ENCODE assay signal across 29 mouse cellular contexts in genomic region chr5:50015987-50016587, GRCm38 (mm10). TPM values are rescaled to one million over a fixed set of nuclear protein-coding genes. Genes with fewer than 3 reads are reported as not detected.
DNase-seq lines count a peak whose midpoint lies in the region; ATAC-seq and TF ChIP-seq lines count a peak whose summit lies in the region.
"Had no signal": no experiment of that assay in that cellular context is flagged by ENCODE, and none has a peak within 500 bp of the region (broad histone marks: within the 10 kb centered on the region; RNA-seq: fewer than 3 reads in every experiment).

No protein-coding gene starts in this region.

- 0 out of 2 replicates have a peak overlapping the region, but pooled peaks have one; percentile 12 for H3K27ac ChIP-seq in embryonic facial prominence, embryonic 12.5 days
- no peak overlapping the region for H3K27ac ChIP-seq in embryonic facial prominence, embryonic 10.5 days (replicated peaks)
- H3K27ac ChIP-seq in liver, embryonic 11.5 days (ENCODE audit: low read depth, low read length): no peak overlapping the region
- no peak overlapping the region for H3K27ac ChIP-seq in stomach, embryonic 14.5 days (ENCODE audit: low read length)
- no peak overlapping the region for H3K27ac ChIP-seq in stomach, postnatal 0 days (replicated peaks)
- H3K27ac ChIP-seq: heart, adult 2 months; heart, embryonic 13.5 days; hindbrain, postnatal 0 days; liver, embryonic 15.5 days; neural tube, embryonic 12.5 days; stomach, embryonic 15.5 days had no signal

- TF ChIP-seq EP300 in stomach, postnatal 0 days (optimal IDR thresholded peaks at IDR 0.05): no peak

- no peaks in the 10 kb centered on the region for H3K27me3 ChIP-seq in embryonic facial prominence, embryonic 12.5 days
- H3K27me3 ChIP-seq in embryonic facial prominence, embryonic 10.5 days (replicated peaks; ENCODE audit: low read depth, poor library complexity, severe bottlenecking): no peaks in the 10 kb centered on the region
- no peaks in the 10 kb centered on the region for H3K27me3 ChIP-seq in liver, embryonic 11.5 days (replicated peaks; ENCODE audit: control insufficient read depth, insufficient read depth, low read length)
- no peaks in the 10 kb centered on the region for H3K27me3 ChIP-seq in stomach, embryonic 14.5 days (ENCODE audit: control insufficient read depth, insufficient read depth, low read length)
- H3K27me3 ChIP-seq in stomach, postnatal 0 days (ENCODE audit: control insufficient read depth, insufficient read depth, low read length): no peaks in the 10 kb centered on the region
- H3K27me3 ChIP-seq: heart, embryonic 13.5 days; liver, embryonic 15.5 days; neural tube, embryonic 12.5 days; stomach, embryonic 15.5 days had no signal

- H3K36me3 ChIP-seq in embryonic facial prominence, embryonic 12.5 days: peaks cover 19% of the 10 kb centered on the region
- peaks cover 68% of the 10 kb centered on the region for H3K36me3 ChIP-seq in embryonic facial prominence, embryonic 10.5 days (replicated peaks)
- H3K36me3 ChIP-seq in liver, embryonic 11.5 days (ENCODE audit: control insufficient read depth, insufficient read depth, low read length): no peaks in the 10 kb centered on the region
- no peaks in the 10 kb centered on the region; the same call in none of the 2 replicates for H3K36me3 ChIP-seq in stomach, embryonic 14.5 days (ENCODE audit: control insufficient read depth, insufficient read depth, low read length)
- no peaks in the 10 kb centered on the region for H3K36me3 ChIP-seq in stomach, postnatal 0 days (ENCODE audit: control insufficient read depth, insufficient read depth, low read length)
- H3K36me3 ChIP-seq: liver, embryonic 15.5 days; neural tube, embryonic 12.5 days had no signal

- no peak overlapping the region for H3K9ac ChIP-seq in embryonic facial prominence, embryonic 12.5 days
- no peak overlapping the region for H3K9ac ChIP-seq in liver, embryonic 11.5 days (ENCODE audit: low read depth, low read length)
- no peak overlapping the region for H3K9ac ChIP-seq in stomach, embryonic 14.5 days (replicated peaks; ENCODE audit: low read depth, low read length)
- H3K9ac ChIP-seq in stomach, postnatal 0 days (ENCODE audit: low read length): no peak overlapping the region
- H3K9ac ChIP-seq: forebrain, postnatal 0 days; heart, embryonic 13.5 days; liver, embryonic 15.5 days; neural tube, embryonic 12.5 days; stomach, embryonic 15.5 days had no signal

- no peaks in the 10 kb centered on the region for H3K9me3 ChIP-seq in embryonic facial prominence, embryonic 12.5 days
- H3K9me3 ChIP-seq in embryonic facial prominence, embryonic 10.5 days: no peaks in the 10 kb centered on the region
- no peaks in the 10 kb centered on the region for H3K9me3 ChIP-seq in liver, embryonic 11.5 days (ENCODE audit: control insufficient read depth, low read length)
- no peaks in the 10 kb centered on the region for H3K9me3 ChIP-seq in stomach, embryonic 14.5 days (ENCODE audit: control insufficient read depth, low read depth, low read length)
- no peaks in the 10 kb centered on the region for H3K9me3 ChIP-seq in stomach, postnatal 0 days (ENCODE audit: control insufficient read depth, low read length)
- H3K9me3 ChIP-seq: heart, embryonic 13.5 days; liver, embryonic 15.5 days; neural tube, embryonic 12.5 days; stomach, embryonic 15.5 days had no signal

- no peak overlapping the region for H3K4me3 ChIP-seq in embryonic facial prominence, embryonic 12.5 days
- H3K4me3 ChIP-seq in embryonic facial prominence, embryonic 10.5 days: no peak overlapping the region
- H3K4me3 ChIP-seq in liver, embryonic 11.5 days (ENCODE audit: low read depth, low read length): no peak overlapping the region
- H3K4me3 ChIP-seq in stomach, embryonic 14.5 days (ENCODE audit: low read depth, low read length): no peak overlapping the region
- no peak overlapping the region for H3K4me3 ChIP-seq in stomach, postnatal 0 days (ENCODE audit: low read depth, low read length)
- H3K4me3 ChIP-seq: heart, adult 2 months; heart, embryonic 13.5 days; liver, embryonic 15.5 days; neural tube, embryonic 12.5 days; stomach, embryonic 15.5 days had no signal

- WGBS in embryonic facial prominence, embryonic 12.5 days: 78% methylated on average over 5 of the region's 5 CpGs
- 82% methylated on average over 5 of the region's 5 CpGs for WGBS in embryonic facial prominence, embryonic 10.5 days
- WGBS in liver, embryonic 11.5 days: 80% methylated on average over 5 of the region's 5 CpGs
- 84% methylated on average over 5 of the region's 5 CpGs for WGBS in stomach, embryonic 14.5 days
- 68% methylated on average over 5 of the region's 5 CpGs for WGBS in stomach, postnatal 0 days

- no peak overlapping the region for H3K4me2 ChIP-seq in embryonic facial prominence, embryonic 12.5 days (replicated peaks)
- H3K4me2 ChIP-seq in liver, embryonic 11.5 days: no peak overlapping the region
- H3K4me2 ChIP-seq in stomach, embryonic 14.5 days (replicated peaks; ENCODE audit: low read depth, low read length): no peak overlapping the region
- no peak overlapping the region for H3K4me2 ChIP-seq in stomach, postnatal 0 days (replicated peaks; ENCODE audit: low read depth)
- H3K4me2 ChIP-seq: heart, embryonic 13.5 days; neural tube, embryonic 12.5 days; stomach, embryonic 15.5 days had no signal

- no peak for TF ChIP-seq CTCF in stomach, postnatal 0 days (IDR thresholded peaks at IDR 0.05; ENCODE audit: low read depth)

- no peak for ATAC-seq in embryonic facial prominence, embryonic 12.5 days (ENCODE audit: insufficient number of reproducible peaks, insufficient read depth, low FRiP score, low TSS enrichment)
- ATAC-seq in liver, embryonic 11.5 days (replicated peaks; ENCODE audit: low FRiP score): peak; percentile 36; the same call in 1 of the 2 replicates
- ATAC-seq in stomach, embryonic 14.5 days (ENCODE audit: insufficient number of reproducible peaks, insufficient read depth, low FRiP score, low read depth): peak; percentile 28; the same call in 1 of the 2 replicates
- no peak for ATAC-seq in stomach, postnatal 0 days (ENCODE audit: low FRiP score, low TSS enrichment)
- ATAC-seq: activated CD4-positive, CD25-positive, alpha-beta regulatory T cell, adult 4 months; forebrain, postnatal 0 days; hindbrain, postnatal 0 days had no signal

- no peak for DNase-seq in embryonic facial prominence, embryonic 10.5 days (ENCODE audit: low spot score)
- DNase-seq in liver, embryonic 11.5 days (ENCODE audit: low spot score): no peak
- no peak for DNase-seq in liver
- DNase-seq in stomach, postnatal 0 days (ENCODE audit: low spot score): no peak
- no peak for DNase-seq in gastrocnemius, postnatal 4 days (ENCODE audit: low spot score in 2 of 2)
- DNase-seq: adrenal gland, adult 8-10 months; cerebellum, adult 2 months; cerebellum, postnatal 36 days; embryo, embryonic 11 days; forebrain, postnatal 0 days; gastrocnemius, postnatal 14 days; heart, adult 2 months; heart, postnatal 14 days; kidney, adult 11 months; layer of hippocampus, adult 9-11 months; lung, postnatal 10 days; midbrain, embryonic 14.5 days; right cerebral cortex, adult 18-20 months; right cerebral cortex, postnatal 4 days; thymus, adult 18-20 months; thymus, postnatal 36 days had no signal

- H3K4me1 ChIP-seq in embryonic facial prominence, embryonic 12.5 days: peaks cover 17% of the 10 kb centered on the region; the same call in 1 of the 2 replicates
- peaks cover 14% of the 10 kb centered on the region for H3K4me1 ChIP-seq in embryonic facial prominence, embryonic 10.5 days
- peaks cover 13% of the 10 kb centered on the region for H3K4me1 ChIP-seq in liver, embryonic 11.5 days (replicated peaks; ENCODE audit: control insufficient read depth, insufficient read depth, low read length)
- no peaks in the 10 kb centered on the region for H3K4me1 ChIP-seq in stomach, embryonic 14.5 days (ENCODE audit: control insufficient read depth, insufficient read depth, low read length)
- H3K4me1 ChIP-seq in stomach, postnatal 0 days (replicated peaks; ENCODE audit: control insufficient read depth, insufficient read depth): no peaks in the 10 kb centered on the region
- H3K4me1 ChIP-seq: heart, embryonic 13.5 days; neural tube, embryonic 12.5 days had no signal

RNA-seq across cellular contexts. Expression of gene Adgra3, which starts 42.7 kb away (rescaled TPM):
- 59.4 and 59.6 TPM in 2 replicates for polyA plus RNA-seq in embryonic facial prominence, embryonic 12.5 days (2016; fragmentation: Nextera tagmentation; extraction: Ambion mirVana)
- polyA plus RNA-seq in embryonic facial prominence, embryonic 10.5 days (2016; fragmentation: Nextera tagmentation; extraction: Ambion mirVana): 42.8 and 45.7 TPM in 2 replicates
- 16.1 and 17.7 TPM in 2 replicates for polyA plus RNA-seq in liver, embryonic 11.5 days (2014; fragmentation: Nextera tagmentation; extraction: Ambion mirVana)
- 29.7 and 35.0 TPM in 2 replicates for polyA plus RNA-seq in stomach, embryonic 14.5 days (2014; fragmentation: Nextera tagmentation; extraction: Ambion mirVana)
- polyA plus RNA-seq in stomach, postnatal 0 days (2015; fragmentation: Nextera tagmentation; extraction: Ambion mirVana): 7.1 and 7.9 TPM in 2 replicates
- 10 to 100 TPM; 47.1 to 54.2 TPM for total RNA-seq in gastrocnemius, postnatal 4 days (2021)

Comparison
In these comparisons a context has a peak if more than half of its experiments do, and no peak if none do; other contexts are left out.
1. ATAC-seq: peak in liver, embryonic 11.5 days (single experiment) and stomach, embryonic 14.5 days (single experiment); none in embryonic facial prominence, embryonic 12.5 days (single experiment) and stomach, postnatal 0 days (single experiment).